Mouse (Mus musculus) midbrain, embryonic 13.5 days (tissue): ENCODE results near the gene Aktip. TPM values are rescaled to one million over a fixed set of nuclear protein-coding genes. Genes with fewer than 3 reads are reported as not detected.

ENCODE experiments used
- ATAC-seq: fragments of 200-750 bp; cut with Nextera tagmentation; 2 replicates; pipeline ENCODE4 v1.8.0; 2017; ENCODE audit warnings: mild to moderate bottlenecking, moderate TSS enrichment, moderate library complexity
- H3K27ac ChIP-seq: fragments of 300-500 bp; sonication (generic); 2 replicates; pipeline ENCODE4 v1.5.1; 2015; ENCODE audit warnings: inconsistent platforms, mild to moderate bottlenecking, moderate library complexity
- H3K27me3 ChIP-seq: fragments of 300-500 bp; sonication (generic); 2 replicates; pipeline ENCODE4 v1.6.1; 2015; ENCODE audit warnings: mild to moderate bottlenecking, inconsistent platforms
- H3K36me3 ChIP-seq: fragments of 300-500 bp; sonication (generic); 2 replicates; pipeline ENCODE4 v1.6.1; 2015; ENCODE audit warnings: mild to moderate bottlenecking, inconsistent platforms
- H3K4me1 ChIP-seq: fragments of 300-500 bp; sonication (generic); replicated peaks from 2 replicates; pipeline ENCODE4 v1.6.1; 2015; ENCODE audit warnings: inconsistent platforms
- H3K4me2 ChIP-seq: fragments of 300-500 bp; sonication (generic); replicated peaks from 2 replicates; pipeline ENCODE4 v1.6.1; 2015; ENCODE audit warnings: moderate library complexity, mild to moderate bottlenecking, inconsistent platforms
- H3K4me3 ChIP-seq: fragments of 300-500 bp; sonication (generic); replicated peaks from 2 replicates; pipeline ENCODE4 v1.5.1; 2015; ENCODE audit warnings: mild to moderate bottlenecking, inconsistent platforms
- H3K9ac ChIP-seq: fragments of 300-500 bp; sonication (generic); replicated peaks from 2 replicates; pipeline ENCODE4 v1.6.1; 2015; ENCODE audit warnings: mild to moderate bottlenecking, inconsistent platforms
- H3K9me3 ChIP-seq: fragments of 300-500 bp; sonication (generic); 2 replicates; pipeline ENCODE4 v1.6.1; 2016; ENCODE audit warnings: mild to moderate bottlenecking, inconsistent platforms
- WGBS: fragments of 180-500 bp; shearing (Covaris S2); methylation state at CpG from one replicate; pipeline ENCODE4 v1.1.7; 2015; 5-methylcytosine and 5-hydroxymethylcytosine counted together
- polyA plus RNA-seq: library from polyadenylated mRNA; unstranded; fragments of >200 nt; fragmentation: Nextera tagmentation; extraction: Ambion mirVana; gene quantifications from 2 replicates; pipeline ENCODE4 v1.2.1, GENCODE M21; 2015

The Aktip gene
- polyA plus RNA-seq, 1 experiment from 2014 or later = 133 TPM

DNA sequence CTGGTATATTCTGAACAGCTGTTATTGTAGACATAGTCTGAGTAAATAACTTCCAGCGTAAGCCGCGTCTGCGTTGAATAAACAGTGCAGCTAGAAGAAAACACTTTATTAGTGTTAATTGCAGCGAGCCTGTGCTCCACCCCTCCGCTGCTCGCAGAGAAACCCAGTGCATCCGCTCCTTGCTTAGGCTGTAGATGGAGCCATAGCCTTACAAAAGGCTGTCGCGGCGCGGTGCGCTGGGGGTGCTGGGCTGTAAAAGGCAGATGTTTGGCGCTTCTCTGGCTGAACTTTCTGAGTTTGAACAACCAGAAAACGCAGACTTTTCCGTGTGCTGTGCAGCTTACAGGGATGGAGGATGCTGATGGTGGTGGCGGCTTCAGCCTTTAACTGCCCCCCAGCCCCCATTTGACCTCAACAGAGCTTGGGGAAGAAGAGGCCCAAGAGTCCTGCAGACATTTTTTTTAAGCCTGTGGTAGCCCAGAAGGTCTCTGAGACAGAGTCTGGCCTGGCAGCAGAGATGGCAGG, 8.9 kb downstream of the Aktip start:
- H3K4me1 ChIP-seq = peaks cover 8% of the 10 kb centered on the region
- peaks cover 36% of the 10 kb centered on the region for H3K27me3 ChIP-seq
- peak overlapping the region; percentile 26; the same call in 1 of the 2 replicates for H3K4me2 ChIP-seq
- no peaks in the 10 kb centered on the region for H3K9me3 ChIP-seq
- H3K4me3 ChIP-seq = no peak overlapping the region
- WGBS = 8% methylated on average over 17 of the region's 17 CpGs
- 0 out of 2 replicates have a peak overlapping the region, but pooled peaks have one; percentile 2 for H3K9ac ChIP-seq
- no peak overlapping the region for H3K27ac ChIP-seq
- no peaks in the 10 kb centered on the region for H3K36me3 ChIP-seq
- peak; percentile 83 for ATAC-seq

GRCm38 (mm10) chr8:91188152-91188551, 11.6 kb downstream of the Aktip start:
- Histone ChIP-seq H3K4me3 (no peak overlapping the region), H3K27me3 (peaks cover 36% of the 10 kb centered on the region), H3K4me1 (peaks cover 8% of the 10 kb centered on the region), H3K36me3 (no peaks in the 10 kb centered on the region), H3K27ac (no peak overlapping the region), H3K9me3 (peaks cover 10% of the 10 kb centered on the region; the same call in 1 of the 2 replicates), H3K4me2 (no peak overlapping the region), H3K9ac (no peak overlapping the region)
- 78% methylated on average over 9 of the region's 11 CpGs for WGBS
- no peak for ATAC-seq

DNA sequence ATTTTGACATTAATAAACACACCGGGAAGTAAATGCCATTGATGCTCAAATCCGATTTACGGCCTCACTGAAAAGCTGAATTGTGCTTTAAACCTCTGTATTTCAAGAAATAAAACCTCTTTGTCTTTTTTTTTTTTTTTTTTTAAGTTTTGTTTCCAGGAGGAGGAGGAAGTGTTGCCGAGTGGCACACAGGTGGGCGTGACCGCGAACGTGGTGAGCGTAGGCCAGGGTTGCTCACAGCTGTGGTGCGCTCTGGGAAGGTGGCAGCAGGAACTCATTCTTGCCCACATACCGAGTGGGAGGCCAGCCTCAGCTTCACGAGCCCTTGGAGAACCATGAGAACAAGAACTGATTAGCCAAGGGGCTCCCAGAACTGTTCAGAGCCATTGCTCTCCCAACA, 13.4 kb downstream of the Aktip start:
- peaks cover 21% of the 10 kb centered on the region for H3K27me3 ChIP-seq
- no peak overlapping the region for H3K4me2 ChIP-seq
- ATAC-seq = no peak
- H3K4me3 ChIP-seq = no peak overlapping the region
- H3K9ac ChIP-seq = no peak overlapping the region
- peaks cover 10% of the 10 kb centered on the region; the same call in 1 of the 2 replicates for H3K9me3 ChIP-seq
- no peak overlapping the region for H3K27ac ChIP-seq
- peaks cover 8% of the 10 kb centered on the region for H3K4me1 ChIP-seq
- 86% methylated on average over 12 of the region's 12 CpGs for WGBS
- no peaks in the 10 kb centered on the region for H3K36me3 ChIP-seq

DNA sequence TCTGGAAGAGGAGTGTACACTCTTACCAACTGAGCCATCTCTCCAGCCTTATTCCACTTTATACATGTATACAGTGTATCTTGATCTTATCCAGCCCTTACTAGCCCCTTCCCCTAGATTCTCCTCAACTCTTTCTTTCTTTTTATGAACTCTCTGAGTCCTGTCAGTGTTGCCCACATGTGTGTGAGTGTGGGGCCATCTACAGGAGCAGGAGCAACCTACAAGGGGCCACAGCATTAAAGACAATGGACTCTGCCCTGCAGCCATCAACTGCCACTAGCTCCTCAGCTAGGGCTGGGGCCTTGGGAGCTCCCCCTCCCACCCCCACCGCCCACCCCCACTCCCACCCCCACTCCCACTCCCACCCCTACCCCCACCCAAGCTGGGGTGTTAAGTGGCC, 22.1 kb downstream of the Aktip start:
- no peaks in the 10 kb centered on the region for H3K36me3 ChIP-seq
- H3K4me2 ChIP-seq = no peak overlapping the region
- no peak overlapping the region for H3K9ac ChIP-seq
- WGBS = 36% methylated on average over 1 of the region's 1 CpGs
- no peaks in the 10 kb centered on the region for H3K9me3 ChIP-seq
- no peak overlapping the region for H3K27ac ChIP-seq
- H3K4me1 ChIP-seq = no peaks in the 10 kb centered on the region
- no peak overlapping the region for H3K4me3 ChIP-seq
- H3K27me3 ChIP-seq = peaks cover 8% of the 10 kb centered on the region
- ATAC-seq = no peak

DNA sequence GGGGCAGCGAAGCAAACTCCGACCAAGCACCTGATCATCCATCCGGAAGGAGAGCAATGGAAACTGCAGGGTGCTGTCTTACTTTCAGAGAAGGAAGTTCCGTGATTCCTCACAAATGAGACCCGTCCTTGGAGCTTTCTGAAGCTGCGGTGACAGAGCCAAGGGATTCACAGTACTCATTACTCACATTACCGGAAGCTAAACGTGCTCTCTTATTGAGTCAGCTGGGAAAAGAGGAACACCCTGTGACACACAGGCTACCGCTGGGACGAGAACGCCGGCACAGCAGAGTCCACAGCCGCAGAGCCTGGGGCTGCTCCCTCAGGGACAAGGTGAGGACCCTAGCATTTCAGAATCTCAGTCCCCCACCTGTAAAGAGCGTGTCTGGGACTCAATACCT, 23.6 kb downstream of the Aktip start:
- Histone ChIP-seq H3K36me3 (no peaks in the 10 kb centered on the region), H3K9me3 (no peaks in the 10 kb centered on the region), H3K4me2 (no peak overlapping the region), H3K4me1 (peaks cover 10% of the 10 kb centered on the region), H3K4me3 (no peak overlapping the region), H3K9ac (no peak overlapping the region), H3K27ac (no peak overlapping the region), H3K27me3 (peaks cover 9% of the 10 kb centered on the region)
- 69% methylated on average over 14 of the region's 14 CpGs for WGBS
- ATAC-seq = no peak

DNA sequence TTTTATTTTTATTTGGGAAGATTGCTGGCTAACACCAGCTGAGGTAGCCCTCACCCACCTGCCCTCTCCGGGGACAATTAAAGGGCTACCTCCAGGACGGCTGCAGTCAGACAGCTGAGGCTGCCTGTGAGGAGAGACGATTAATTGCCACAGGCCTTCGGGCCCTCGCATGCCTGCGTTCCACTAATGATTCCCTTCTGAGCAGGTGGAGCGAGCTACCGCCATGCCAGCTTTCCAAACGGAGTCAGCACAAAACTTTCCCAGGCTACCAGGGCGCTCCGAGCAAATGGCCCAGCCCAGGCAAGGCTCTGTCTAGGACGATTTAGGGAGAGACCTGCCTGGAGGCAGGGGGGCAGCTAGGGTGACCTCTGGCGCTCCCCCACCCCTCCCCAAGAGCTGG, 28.2 kb downstream of the Aktip start:
- ATAC-seq = peak; percentile 81
- no peak overlapping the region for H3K9ac ChIP-seq
- peak overlapping the region; percentile 27 for H3K4me2 ChIP-seq
- 40% methylated on average over 13 of the region's 13 CpGs for WGBS
- H3K4me1 ChIP-seq = peaks cover 22% of the 10 kb centered on the region
- H3K27ac ChIP-seq = peak overlapping the region; percentile 74
- no peaks in the 10 kb centered on the region for H3K36me3 ChIP-seq
- H3K4me3 ChIP-seq = no peak overlapping the region
- no peaks in the 10 kb centered on the region for H3K9me3 ChIP-seq
- peaks cover 9% of the 10 kb centered on the region for H3K27me3 ChIP-seq

- H3K9ac ChIP-seq = no peak overlapping the region
- H3K27me3 ChIP-seq = peaks cover 9% of the 10 kb centered on the region
- H3K4me3 ChIP-seq = peak overlapping the region; percentile 21; the same call in 1 of the 2 replicates
- peaks cover 22% of the 10 kb centered on the region for H3K4me1 ChIP-seq
- no peaks in the 10 kb centered on the region for H3K36me3 ChIP-seq
- H3K27ac ChIP-seq = no peak overlapping the region; the same call in 1 of the 2 replicates
- WGBS = 10% methylated on average over 14 of the region's 14 CpGs
- H3K4me2 ChIP-seq = peak overlapping the region; percentile 49
- peak; percentile 65; the same call in 1 of the 2 replicates for ATAC-seq
- H3K9me3 ChIP-seq = no peaks in the 10 kb centered on the region
Measured at GRCm38 (mm10) chr8:91170914-91171313, 28.9 kb downstream of the Aktip start.

GRCm38 (mm10) chr8:91170152-91170551, 29.6 kb downstream of the Aktip start:
- 74% methylated on average over 6 of the region's 6 CpGs for WGBS
- H3K9ac ChIP-seq = 0 out of 2 replicates have a peak overlapping the region, but pooled peaks have one; percentile 7
- H3K27ac ChIP-seq = peak overlapping the region; percentile 66
- no peaks in the 10 kb centered on the region for H3K36me3 ChIP-seq
- peaks cover 22% of the 10 kb centered on the region for H3K4me1 ChIP-seq
- no peak for ATAC-seq
- peak overlapping the region; percentile 49; the same call in 1 of the 2 replicates for H3K4me2 ChIP-seq
- peaks cover 9% of the 10 kb centered on the region for H3K27me3 ChIP-seq
- no peak overlapping the region for H3K4me3 ChIP-seq
- H3K9me3 ChIP-seq = peaks cover 2% of the 10 kb centered on the region; the same call in 1 of the 2 replicates

DNA sequence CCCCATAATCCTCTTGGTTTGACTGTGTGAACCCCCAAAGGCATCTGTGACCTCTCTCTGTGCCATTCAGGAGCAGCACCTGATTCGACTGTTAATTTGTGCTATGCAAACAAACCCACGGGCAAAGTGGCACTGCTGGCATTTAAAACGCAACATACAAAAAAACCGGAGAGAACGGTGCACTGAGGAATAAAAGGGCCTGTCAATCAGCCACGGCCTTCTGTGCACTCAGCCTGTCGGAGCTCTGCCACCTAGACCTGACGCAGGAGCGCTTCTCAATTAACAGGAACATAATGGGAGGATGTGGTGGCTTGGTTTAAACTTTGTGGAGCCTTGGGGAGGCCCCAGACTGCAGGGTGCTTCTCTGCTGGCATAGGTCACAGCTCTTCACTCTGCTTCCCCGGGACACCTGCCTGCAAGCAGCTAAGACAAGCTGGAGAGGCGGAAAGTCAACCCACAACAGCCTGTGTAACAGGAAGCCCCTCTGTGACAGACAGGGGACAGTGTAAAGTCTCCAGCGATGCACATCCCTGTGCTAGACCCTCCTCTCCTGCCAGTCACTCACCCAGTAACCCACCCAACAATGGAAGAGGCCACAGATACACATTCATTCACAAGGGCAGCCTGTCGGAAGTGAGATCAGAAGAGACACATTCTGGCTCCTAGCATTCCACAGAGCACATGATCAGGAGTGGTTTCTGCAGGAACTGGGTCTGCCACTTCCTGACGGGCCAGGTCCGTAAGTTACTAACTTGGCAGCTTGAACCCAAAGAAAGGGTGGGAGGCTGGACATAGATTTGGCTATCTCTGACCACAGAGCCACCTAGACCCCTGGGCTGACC, 39.6 kb downstream of the Aktip start:
- Histone ChIP-seq H3K9ac (no peak overlapping the region), H3K36me3 (no peaks in the 10 kb centered on the region), H3K4me3 (no peak overlapping the region), H3K4me1 (peaks cover 21% of the 10 kb centered on the region), H3K27me3 (no peaks in the 10 kb centered on the region), H3K4me2 (peak overlapping the region; percentile 6; the same call in 1 of the 2 replicates), H3K9me3 (peaks cover 17% of the 10 kb centered on the region; the same call in 1 of the 2 replicates), H3K27ac (peak overlapping the region; percentile 35; the same call in 1 of the 2 replicates)
- WGBS = 26% methylated on average over 15 of the region's 15 CpGs
- peak; percentile 72 for ATAC-seq

GRCm38 (mm10) chr8:91158617-91159016, 41.2 kb downstream of the Aktip start:
- no peak overlapping the region for H3K4me3 ChIP-seq
- ATAC-seq = no peak
- peaks cover 21% of the 10 kb centered on the region for H3K4me1 ChIP-seq
- H3K9ac ChIP-seq = no peak overlapping the region
- WGBS = 96% methylated on average over 10 of the region's 10 CpGs
- peaks cover 11% of the 10 kb centered on the region; the same call in 1 of the 2 replicates for H3K9me3 ChIP-seq
- H3K36me3 ChIP-seq = no peaks in the 10 kb centered on the region
- no peak overlapping the region for H3K4me2 ChIP-seq
- no peaks in the 10 kb centered on the region for H3K27me3 ChIP-seq
- H3K27ac ChIP-seq = no peak overlapping the region

GRCm38 (mm10) chr8:91154564-91154963, 45.2 kb downstream of the Aktip start:
- 45% methylated on average over 6 of the region's 6 CpGs for WGBS
- H3K4me2 ChIP-seq = no peak overlapping the region
- no peak overlapping the region for H3K27ac ChIP-seq
- 0 out of 2 replicates have a peak, but pooled peaks cover 4% of the 10 kb centered on the region for H3K9me3 ChIP-seq
- peaks cover 8% of the 10 kb centered on the region for H3K4me1 ChIP-seq
- H3K9ac ChIP-seq = no peak overlapping the region
- H3K36me3 ChIP-seq = no peaks in the 10 kb centered on the region
- no peak for ATAC-seq
- H3K27me3 ChIP-seq = no peaks in the 10 kb centered on the region
- H3K4me3 ChIP-seq = no peak overlapping the region

DNA sequence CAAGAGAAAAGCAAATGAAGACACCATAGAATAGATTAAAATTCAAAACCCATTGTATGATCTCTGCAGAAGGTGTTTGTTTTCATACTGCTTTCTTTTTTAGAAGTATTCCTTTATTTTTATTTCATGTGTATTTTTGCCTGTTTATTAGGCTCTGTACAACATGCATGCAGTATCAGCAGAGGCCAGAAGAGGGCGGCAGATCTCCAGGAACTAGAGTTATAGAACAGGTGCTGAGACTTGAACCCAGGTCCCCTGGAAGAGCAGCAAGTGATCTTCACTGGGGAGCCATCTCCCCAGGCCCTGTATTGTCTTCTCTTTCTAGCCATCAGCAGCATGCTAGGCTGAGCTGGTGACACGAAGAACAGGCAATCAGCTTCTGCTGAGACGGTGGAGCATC, 45.9 kb downstream of the Aktip start:
- H3K4me2 ChIP-seq = no peak overlapping the region
- H3K9ac ChIP-seq = no peak overlapping the region
- peaks cover under 1% of the 10 kb centered on the region; the same call in 1 of the 2 replicates for H3K4me1 ChIP-seq
- H3K36me3 ChIP-seq = no peaks in the 10 kb centered on the region
- 0 out of 2 replicates have a peak, but pooled peaks cover 4% of the 10 kb centered on the region for H3K9me3 ChIP-seq
- 73% methylated on average over 3 of the region's 3 CpGs for WGBS
- H3K27me3 ChIP-seq = no peaks in the 10 kb centered on the region
- H3K4me3 ChIP-seq = no peak overlapping the region
- H3K27ac ChIP-seq = no peak overlapping the region
- no peak for ATAC-seq
